Mouse (Mus musculus) lung, adult 2 months (tissue): ENCODE measurements at regions not wholly inside any gene's neighbourhood (a gene's known extent, or its start where the extent isn't known, plus 50 kb on each side); places are given as distances from the start of the nearest gene placed in this dataset.

ENCODE experiments used
- CTCF ChIP-seq: fragments of 200-500 bp; IDR thresholded peaks from 2 replicates; pipeline ENCODE4 v1.5.1; 2011; ENCODE audit warnings: mild to moderate bottlenecking, low read length, control low read depth; ENCODE audit not compliant: insufficient read depth
- POLR2A ChIP-seq: fragments of 200-500 bp; IDR thresholded peaks from 2 replicates; pipeline ENCODE4 v1.6.1; 2011; ENCODE audit warnings: low read depth, mild to moderate bottlenecking, control low read depth, low read length, borderline replicate concordance; ENCODE audit errors: extremely low read depth

DNA sequence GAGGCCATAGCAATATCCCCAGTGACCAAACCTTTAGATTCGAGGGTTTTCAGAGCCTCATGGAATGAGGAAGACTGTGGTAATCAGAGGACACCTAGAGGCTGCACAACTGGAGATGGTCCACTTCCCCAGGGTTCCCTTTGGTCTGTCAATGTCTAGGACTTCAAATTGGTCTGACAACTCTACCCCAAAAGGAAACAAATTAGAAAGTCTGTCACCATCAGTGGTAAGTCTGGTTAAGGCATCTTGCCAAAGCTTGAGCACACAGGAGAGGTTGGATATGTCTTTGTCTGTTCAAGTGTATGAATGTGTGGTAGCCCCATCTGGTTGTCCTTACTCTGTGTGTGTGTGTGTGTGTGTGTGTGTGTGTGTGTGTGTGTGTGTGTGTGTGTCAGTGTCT, 494.3 kb upstream of the Tbl1xr1 start:
- TF ChIP-seq CTCF: no peak
- TF ChIP-seq POLR2A: no peak
